Mouse (Mus musculus): ENCODE results near the gene 4931406C07Rik.

GRCm38 (mm10) chr9:15241596-15241939 is 64.7 kb downstream of the 4931406C07Rik start:
- no peak for TF ChIP-seq POLR2A (IDR thresholded peaks at IDR 0.05; ENCODE audit: insufficient read length, low read depth)
- TF ChIP-seq MAX (IDR thresholded peaks at IDR 0.05; ENCODE audit: low read depth) = no peak
- TF ChIP-seq E2F4 (IDR thresholded peaks at IDR 0.05; ENCODE audit: insufficient read depth) = no peak
- TF ChIP-seq TCF12 (IDR thresholded peaks at IDR 0.05; ENCODE audit: insufficient read depth, poor library complexity, severe bottlenecking) = no peak
- no peak for TF ChIP-seq USF1 (IDR thresholded peaks at IDR 0.05; ENCODE audit: low read depth)
- no peak for TF ChIP-seq CEBPB (IDR thresholded peaks at IDR 0.05; ENCODE audit: insufficient read depth, poor library complexity, severe bottlenecking)
- no peak for TF ChIP-seq TCF3 (IDR thresholded peaks at IDR 0.05; ENCODE audit: insufficient read length, low read depth)
